Mouse (Mus musculus) megakaryocyte, embryonic 14.5 days (primary cell): ENCODE measurements around the gene Kpna3. TPM values are rescaled to one million over a fixed set of nuclear protein-coding genes. Genes with fewer than 3 reads are reported as not detected.
A peak's percentile ranks its signal among the peaks of the same experiment; 100 is the strongest.

Source experiments
- H3K27me3 ChIP-seq: replicated peaks from 2 replicates; pipeline ENCODE3; 2012; ENCODE audit warnings: inconsistent platforms
- H3K36me3 ChIP-seq: replicated peaks from 2 replicates; pipeline ENCODE3; 2012; ENCODE audit warnings: low read length, inconsistent platforms, mixed read lengths
- H3K4me1 ChIP-seq: 2 replicates; pipeline ENCODE4 v1.6.1; 2012; ENCODE audit warnings: inconsistent platforms
- H3K4me3 ChIP-seq: replicated peaks from 2 replicates; pipeline ENCODE3; 2012; ENCODE audit warnings: moderate library complexity, mild to moderate bottlenecking, inconsistent platforms
- H3K9me3 ChIP-seq: 2 replicates; pipeline ENCODE4 v1.6.1; 2012; ENCODE audit warnings: inconsistent platforms
- FLI1 ChIP-seq: IDR thresholded peaks from 2 replicates; pipeline ENCODE4 v1.6.1; 2012; ENCODE audit warnings: low read length, inconsistent platforms, mixed read lengths
- GATA1 ChIP-seq: IDR thresholded peaks from 3 replicates; pipeline ENCODE4 v1.6.1; 2012; ENCODE audit warnings: mixed read lengths, low read length, inconsistent platforms, borderline replicate concordance
- polyA plus RNA-seq: library from polyadenylated mRNA; stranded (reverse); fragments of >175 nt; gene quantifications from 2 replicates; pipeline ENCODE4 v1.2.3, GENCODE M21; 2012; ENCODE audit warnings: low replicate concordance; ENCODE audit not compliant: insufficient read depth

The Kpna3 gene
- polyA plus RNA-seq, 1 experiment = 1.5 TPM

GRCm38 (mm10) chr14:61407055-61407454 is 32.6 kb downstream of the Kpna3 start:
- Histone ChIP-seq H3K9me3 (no peaks in the 10 kb centered on the region), H3K27me3 (no peaks in the 10 kb centered on the region), H3K4me1 (peaks cover 52% of the 10 kb centered on the region), H3K36me3 (peaks cover 13% of the 10 kb centered on the region), H3K4me3 (no peak overlapping the region)
- no peak for TF ChIP-seq GATA1

- H3K27me3 ChIP-seq = no peaks in the 10 kb centered on the region
- H3K9me3 ChIP-seq = no peaks in the 10 kb centered on the region
- TF ChIP-seq GATA1 (no peak), FLI1 (no peak)
- H3K36me3 ChIP-seq = peaks cover 25% of the 10 kb centered on the region
- peaks cover 45% of the 10 kb centered on the region for H3K4me1 ChIP-seq
- H3K4me3 ChIP-seq = no peak overlapping the region
These were observed 33.9 kb downstream of the Kpna3 start for GRCm38 (mm10) chr14:61405761-61406160.

GRCm38 (mm10) chr14:61404941-61405340 is 34.7 kb downstream of the Kpna3 start:
- Histone ChIP-seq H3K36me3 (peaks cover 30% of the 10 kb centered on the region), H3K27me3 (no peaks in the 10 kb centered on the region), H3K4me1 (peaks cover 38% of the 10 kb centered on the region), H3K9me3 (no peaks in the 10 kb centered on the region), H3K4me3 (no peak overlapping the region)
- TF ChIP-seq FLI1 (no peak), GATA1 (no peak)

- Histone ChIP-seq H3K4me1 (peaks cover 24% of the 10 kb centered on the region), H3K36me3 (peaks cover 50% of the 10 kb centered on the region), H3K27me3 (no peaks in the 10 kb centered on the region), H3K4me3 (no peak overlapping the region), H3K9me3 (no peaks in the 10 kb centered on the region)
- TF ChIP-seq FLI1 (no peak), GATA1 (no peak)
These were observed 44.9 kb downstream of the Kpna3 start for GRCm38 (mm10) chr14:61394745-61395144.

- H3K4me1 ChIP-seq = peaks cover 24% of the 10 kb centered on the region
- TF ChIP-seq GATA1 (no peak), FLI1 (no peak)
- no peaks in the 10 kb centered on the region for H3K9me3 ChIP-seq
- H3K27me3 ChIP-seq = no peaks in the 10 kb centered on the region
- peaks cover 54% of the 10 kb centered on the region for H3K36me3 ChIP-seq
- no peak overlapping the region for H3K4me3 ChIP-seq
These were observed 49.1 kb downstream of the Kpna3 start for GRCm38 (mm10) chr14:61390586-61390985.

GRCm38 (mm10) chr14:61367290-61367689 is 72.4 kb downstream of the Kpna3 start:
- Histone ChIP-seq H3K4me3 (no peak overlapping the region), H3K36me3 (peaks cover 67% of the 10 kb centered on the region), H3K9me3 (no peaks in the 10 kb centered on the region), H3K4me1 (peaks cover 21% of the 10 kb centered on the region), H3K27me3 (no peaks in the 10 kb centered on the region)
- no peak for TF ChIP-seq GATA1
- no peak for TF ChIP-seq FLI1

DNA sequence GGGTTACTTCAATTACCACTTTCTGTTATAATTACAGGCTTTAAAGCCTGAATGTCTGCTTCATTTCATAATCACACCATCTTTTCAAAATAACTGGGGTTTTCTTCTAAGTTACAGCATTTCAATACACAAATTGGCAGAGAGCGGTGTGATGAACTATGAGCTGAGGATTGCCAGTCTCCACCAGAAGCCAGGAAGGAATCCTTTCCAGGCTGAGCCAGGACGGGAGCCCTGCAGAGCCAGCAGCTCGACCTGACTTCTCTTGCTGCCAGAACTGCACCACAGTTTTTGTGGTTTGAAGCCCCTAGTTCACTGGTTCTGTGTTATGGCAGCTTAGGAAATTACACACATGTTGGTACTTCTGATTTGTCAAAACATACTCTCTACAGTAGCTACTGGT is 75.0 kb downstream of the Kpna3 start:
- no peak overlapping the region for H3K4me3 ChIP-seq
- no peaks in the 10 kb centered on the region for H3K9me3 ChIP-seq
- H3K36me3 ChIP-seq = peaks cover 41% of the 10 kb centered on the region
- TF ChIP-seq GATA1 (no peak), FLI1 (no peak)
- H3K27me3 ChIP-seq = no peaks in the 10 kb centered on the region
- peaks cover 44% of the 10 kb centered on the region for H3K4me1 ChIP-seq

- no peak overlapping the region for H3K4me3 ChIP-seq
- H3K27me3 ChIP-seq = no peaks in the 10 kb centered on the region
- TF ChIP-seq FLI1 = no peak
- TF ChIP-seq GATA1 = no peak
- H3K9me3 ChIP-seq = no peaks in the 10 kb centered on the region
- peaks cover 34% of the 10 kb centered on the region for H3K36me3 ChIP-seq
- H3K4me1 ChIP-seq = peaks cover 44% of the 10 kb centered on the region
These were observed 75.9 kb downstream of the Kpna3 start for GRCm38 (mm10) chr14:61363734-61364133.

GRCm38 (mm10) chr14:61362268-61362667 is 77.4 kb downstream of the Kpna3 start:
- H3K27me3 ChIP-seq = no peaks in the 10 kb centered on the region
- H3K4me1 ChIP-seq = peaks cover 44% of the 10 kb centered on the region
- peaks cover 25% of the 10 kb centered on the region for H3K36me3 ChIP-seq
- no peak overlapping the region for H3K4me3 ChIP-seq
- no peaks in the 10 kb centered on the region for H3K9me3 ChIP-seq
- no peak for TF ChIP-seq FLI1
- TF ChIP-seq GATA1 = no peak

- H3K27me3 ChIP-seq = no peaks in the 10 kb centered on the region
- peak overlapping the region; percentile 95 for H3K4me3 ChIP-seq
- TF ChIP-seq FLI1 = no peak
- no peak for TF ChIP-seq GATA1
- no peaks in the 10 kb centered on the region for H3K9me3 ChIP-seq
- H3K36me3 ChIP-seq = peaks cover 13% of the 10 kb centered on the region
- peaks cover 49% of the 10 kb centered on the region for H3K4me1 ChIP-seq
These were observed 78.6 kb downstream of the Kpna3 start for GRCm38 (mm10) chr14:61360981-61361511.
